Mouse (Mus musculus) lung, postnatal 4 days (tissue): ENCODE measurements at regions not wholly inside any gene's neighbourhood (a gene's known extent, or its start where the extent isn't known, plus 50 kb on each side); places are given as distances from the start of the nearest gene placed in this dataset.

ENCODE experiments used
- DNase-seq, 2 experiments: peaks; one replicate each; pipeline ENCODE4 v3.0.0; 2021

GRCm38 (mm10) chr4:28298911-28299353 is 514.0 kb upstream of the Epha7 start:
- DNase-seq: peak in 1 of 2 experiments; percentile 4

- DNase-seq: no peak
Measured at GRCm38 (mm10) chr4:28300018-28300440, 512.9 kb upstream of the Epha7 start.

GRCm38 (mm10) chr4:28301686-28302085 is 511.2 kb upstream of the Epha7 start:
- DNase-seq: peak in 1 of 2 experiments; percentile 19

- no peak for DNase-seq
Measured at GRCm38 (mm10) chr4:28331036-28331435, 481.9 kb upstream of the Epha7 start.

- DNase-seq: no peak
Measured at GRCm38 (mm10) chr4:28364566-28364965, 448.4 kb upstream of the Epha7 start.

- no peak for DNase-seq
Measured at GRCm38 (mm10) chr4:28377087-28377486, 435.8 kb upstream of the Epha7 start.

GRCm38 (mm10) chr4:28378661-28379060 is 434.3 kb upstream of the Epha7 start:
- no peak for DNase-seq

GRCm38 (mm10) chr4:28424341-28424740 is 388.6 kb upstream of the Epha7 start:
- DNase-seq: no peak

GRCm38 (mm10) chr4:28440161-28440560 is 372.8 kb upstream of the Epha7 start:
- DNase-seq: no peak

- no peak for DNase-seq
Measured at GRCm38 (mm10) chr4:28453111-28453510, 359.8 kb upstream of the Epha7 start.

GRCm38 (mm10) chr4:28456312-28456711 is 356.6 kb upstream of the Epha7 start:
- DNase-seq: no peak
